Mouse (Mus musculus): Measurements from ENCODE around the gene Tmx1.
A peak's percentile ranks its signal among the peaks of the same experiment; 100 is the strongest.

The Tmx1 gene

GRCm38 (mm10) chr12:70452726-70453645 lies at the start of gene Tmx1:
Tmx1 (plus strand) TSS chr12:70453095.
- peak; percentile 97 to 99 for DNase-seq

- peak; percentile 27 to 38 for DNase-seq
Observed at GRCm38 (mm10) chr12:70404327-70404726, 48.6 kb upstream of the Tmx1 start.

- no peak for DNase-seq
Observed at GRCm38 (mm10) chr12:70408396-70408795, 44.5 kb upstream of the Tmx1 start.

- DNase-seq, result no peak
Observed at GRCm38 (mm10) chr12:70409600-70409999, 43.3 kb upstream of the Tmx1 start.

- DNase-seq, result no peak
Observed at GRCm38 (mm10) chr12:70420216-70420615, 32.7 kb upstream of the Tmx1 start.

- no peak for DNase-seq
Observed at GRCm38 (mm10) chr12:70421028-70421427, 31.9 kb upstream of the Tmx1 start.

- DNase-seq, result no peak
Observed at GRCm38 (mm10) chr12:70422322-70423118, 30.4 kb upstream of the Tmx1 start.

- DNase-seq, result no peak
Observed at GRCm38 (mm10) chr12:70427885-70428284, 25.0 kb upstream of the Tmx1 start.

- DNase-seq, result no peak
Observed at GRCm38 (mm10) chr12:70429637-70430036, 23.3 kb upstream of the Tmx1 start.

- DNase-seq, result peak; percentile 63 to 71
Observed at GRCm38 (mm10) chr12:70430307-70430950, 22.5 kb upstream of the Tmx1 start.

- DNase-seq, result no peak
Observed at GRCm38 (mm10) chr12:70431428-70431827, 21.5 kb upstream of the Tmx1 start.

- DNase-seq, result no peak
Observed at GRCm38 (mm10) chr12:70449961-70450360, 2.9 kb upstream of the Tmx1 start.

- no peak for DNase-seq
Observed at GRCm38 (mm10) chr12:70451533-70451932, 1.4 kb upstream of the Tmx1 start.

- DNase-seq, result no peak
Observed at GRCm38 (mm10) chr12:70452143-70452542, 752 bp upstream of the Tmx1 start.

- no peak for DNase-seq
Observed at GRCm38 (mm10) chr12:70455226-70455625, 2.3 kb downstream of the Tmx1 start.

- DNase-seq, result no peak
Observed at GRCm38 (mm10) chr12:70459546-70459945, 6.7 kb downstream of the Tmx1 start.

- DNase-seq, result no peak
Observed at GRCm38 (mm10) chr12:70464016-70464415, 11.1 kb downstream of the Tmx1 start.

- DNase-seq, result no peak
Observed at GRCm38 (mm10) chr12:70475336-70475735, 22.4 kb downstream of the Tmx1 start.

- DNase-seq, result no peak
Observed at GRCm38 (mm10) chr12:70476884-70477576, 24.1 kb downstream of the Tmx1 start.

GRCm38 (mm10) chr12:70477593-70478287 lies 24.8 kb downstream of the Tmx1 start:
- peak; percentile 60 to 63 for DNase-seq

- DNase-seq, result no peak
Observed at GRCm38 (mm10) chr12:70485956-70486355, 33.1 kb downstream of the Tmx1 start.

Data from cerebellum, adult 18-20 months (tissue).